Mouse (Mus musculus): ENCODE results near the gene Wdr24. TPM values are rescaled to one million over a fixed set of nuclear protein-coding genes. Genes with fewer than 3 reads are reported as not detected.

Gene Wdr24
- polyA plus RNA-seq, 1 experiment from 2014 or later = 9.6 TPM

DNA sequence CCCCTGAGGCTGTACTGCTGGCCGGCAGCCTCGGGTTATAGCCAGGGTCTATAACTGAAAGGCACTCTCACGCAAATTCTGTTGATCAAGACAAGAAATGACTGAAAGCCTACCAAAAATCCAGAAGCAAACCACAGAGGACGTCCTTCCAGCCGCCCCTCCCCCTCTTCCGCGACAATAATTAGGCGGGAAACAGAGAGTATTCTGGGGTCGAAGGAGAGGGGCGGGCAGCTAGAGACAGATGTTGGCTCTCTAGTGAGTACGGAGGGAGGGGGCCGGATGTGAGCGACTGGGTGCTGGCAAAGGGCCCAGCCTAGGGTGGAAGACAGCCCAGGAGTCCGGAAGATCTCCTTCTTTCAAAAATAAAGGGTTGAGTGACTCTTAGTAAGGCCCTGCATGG, 30.8 kb upstream of the Wdr24 start, which contains the start of gene Fam173a:
Gene Fam173a (minus strand): TSS at position 287 of the 400 bp plus-strand sequence.
- ATAC-seq = peak; percentile 25; the same call in 1 of the 2 replicates
- no peaks in the 10 kb centered on the region for H3K27me3 ChIP-seq (replicated peaks; ENCODE audit: control insufficient read depth, insufficient read depth, low read length)
- peaks cover 16% of the 10 kb centered on the region; the same call in 1 of the 2 replicates for H3K36me3 ChIP-seq (ENCODE audit: control insufficient read depth, insufficient read depth)
- no peaks in the 10 kb centered on the region for H3K9me3 ChIP-seq (ENCODE audit: control insufficient read depth)
- WGBS = 0% methylated on average over 14 of the region's 14 CpGs
- H3K27ac ChIP-seq (ENCODE audit: low read depth, low read length) = peak within 1 kb of the TSS; percentile 99
- no peak for TF ChIP-seq CTCF (IDR thresholded peaks at IDR 0.05; ENCODE audit: low read depth)
- peak within 1 kb of the TSS; percentile 76 for H3K9ac ChIP-seq (ENCODE audit: low read depth, low read length)
- H3K4me2 ChIP-seq (replicated peaks; ENCODE audit: low read depth) = peak within 1 kb of the TSS; percentile 85
- H3K4me3 ChIP-seq (ENCODE audit: low read depth, low read length) = peak within 1 kb of the TSS; percentile 83
- H3K4me1 ChIP-seq (replicated peaks; ENCODE audit: control insufficient read depth, insufficient read depth, low read length) = peaks cover 22% of the 10 kb centered on the region; the same call in 1 of the 2 replicates

- Histone ChIP-seq H3K27ac (ENCODE audit: low read depth, low read length) (no peak overlapping the region), H3K36me3 (ENCODE audit: control insufficient read depth, insufficient read depth) (peaks cover 7% of the 10 kb centered on the region; the same call in 1 of the 2 replicates), H3K4me1 (replicated peaks; ENCODE audit: control insufficient read depth, insufficient read depth, low read length) (peaks cover 22% of the 10 kb centered on the region; the same call in 1 of the 2 replicates), H3K27me3 (replicated peaks; ENCODE audit: control insufficient read depth, insufficient read depth, low read length) (no peaks in the 10 kb centered on the region), H3K9me3 (ENCODE audit: control insufficient read depth) (no peaks in the 10 kb centered on the region), H3K4me3 (ENCODE audit: low read depth, low read length) (no peak overlapping the region), H3K4me2 (replicated peaks; ENCODE audit: low read depth) (no peak overlapping the region), H3K9ac (ENCODE audit: low read depth, low read length) (no peak overlapping the region)
- no peak for TF ChIP-seq CTCF (IDR thresholded peaks at IDR 0.05; ENCODE audit: low read depth)
- ATAC-seq = no peak
- WGBS = 74% methylated on average over 13 of the region's 13 CpGs
Measured at GRCm38 (mm10) chr17:25794197-25794596, 29.2 kb upstream of the Wdr24 start.

GRCm38 (mm10) chr17:25794998-25795397, 28.4 kb upstream of the Wdr24 start:
- Histone ChIP-seq H3K27ac (ENCODE audit: low read depth, low read length) (no peak overlapping the region; the same call in 1 of the 2 replicates), H3K4me1 (replicated peaks; ENCODE audit: control insufficient read depth, insufficient read depth, low read length) (peaks cover 22% of the 10 kb centered on the region; the same call in 1 of the 2 replicates), H3K9ac (ENCODE audit: low read depth, low read length) (no peak overlapping the region), H3K4me3 (ENCODE audit: low read depth, low read length) (no peak overlapping the region), H3K36me3 (ENCODE audit: control insufficient read depth, insufficient read depth) (0 out of 2 replicates have a peak, but pooled peaks cover under 1% of the 10 kb centered on the region), H3K9me3 (ENCODE audit: control insufficient read depth) (no peaks in the 10 kb centered on the region), H3K4me2 (replicated peaks; ENCODE audit: low read depth) (no peak overlapping the region), H3K27me3 (replicated peaks; ENCODE audit: control insufficient read depth, insufficient read depth, low read length) (no peaks in the 10 kb centered on the region)
- TF ChIP-seq CTCF (IDR thresholded peaks at IDR 0.05; ENCODE audit: low read depth) = no peak
- 91% methylated on average over 17 of the region's 17 CpGs for WGBS
- ATAC-seq = no peak

GRCm38 (mm10) chr17:25795609-25796092, 27.8 kb upstream of the Wdr24 start, which contains the start of gene AC134908.4:
TSS of gene AC134908.4 (minus strand) at chr17:25795659.
- no peak within 1 kb of the TSS; the same call in 1 of the 2 replicates for H3K27ac ChIP-seq (ENCODE audit: low read depth, low read length)
- no peaks in the 10 kb centered on the region for H3K9me3 ChIP-seq (ENCODE audit: control insufficient read depth)
- H3K4me1 ChIP-seq (replicated peaks; ENCODE audit: control insufficient read depth, insufficient read depth, low read length) = peaks cover 22% of the 10 kb centered on the region; the same call in 1 of the 2 replicates
- WGBS = 48% methylated on average over 6 of the region's 6 CpGs
- peak within 1 kb of the TSS; percentile 81 for H3K4me3 ChIP-seq (ENCODE audit: low read depth, low read length)
- no peak for ATAC-seq
- no peak for TF ChIP-seq CTCF (IDR thresholded peaks at IDR 0.05; ENCODE audit: low read depth)
- H3K9ac ChIP-seq (ENCODE audit: low read depth, low read length) = peak within 1 kb of the TSS; percentile 40; the same call in 1 of the 2 replicates
- no peaks in the 10 kb centered on the region for H3K36me3 ChIP-seq (ENCODE audit: control insufficient read depth, insufficient read depth)
- H3K27me3 ChIP-seq (replicated peaks; ENCODE audit: control insufficient read depth, insufficient read depth, low read length) = no peaks in the 10 kb centered on the region
- peak within 1 kb of the TSS; percentile 93 for H3K4me2 ChIP-seq (replicated peaks; ENCODE audit: low read depth)

DNA sequence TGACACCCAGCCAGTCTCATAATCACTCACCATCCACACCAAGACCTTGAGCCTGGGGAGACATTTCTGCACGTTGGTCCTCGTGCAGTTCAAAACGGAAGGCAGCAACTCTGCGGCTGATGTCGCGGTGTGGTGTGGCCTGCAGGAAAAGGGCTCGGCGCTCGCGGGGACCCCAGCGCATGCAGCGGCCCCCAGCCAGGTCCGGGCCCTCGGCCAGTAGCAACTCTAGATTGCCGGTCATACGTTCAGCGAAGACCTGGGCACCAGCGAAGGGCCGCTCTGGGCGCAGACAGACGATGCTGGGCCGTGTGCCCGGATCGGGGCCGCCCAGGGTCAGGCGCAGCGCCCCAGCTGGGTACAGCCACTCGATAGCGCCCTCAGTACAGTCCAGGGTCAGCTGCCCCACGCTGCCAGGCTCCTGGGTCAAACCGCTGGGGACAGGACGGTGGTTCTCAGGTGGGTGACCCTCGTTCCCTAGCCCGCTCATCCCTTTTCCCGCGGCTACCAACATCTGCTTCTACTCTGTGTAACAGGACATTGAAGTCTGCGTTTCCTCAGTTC, 27.1 kb upstream of the Wdr24 start:
- Histone ChIP-seq H3K4me3 (ENCODE audit: low read depth, low read length) (peak overlapping the region; percentile 81), H3K9me3 (ENCODE audit: control insufficient read depth) (no peaks in the 10 kb centered on the region), H3K36me3 (ENCODE audit: control insufficient read depth, insufficient read depth) (no peaks in the 10 kb centered on the region), H3K4me1 (replicated peaks; ENCODE audit: control insufficient read depth, insufficient read depth, low read length) (peaks cover 21% of the 10 kb centered on the region; the same call in 1 of the 2 replicates), H3K27ac (ENCODE audit: low read depth, low read length) (no peak overlapping the region), H3K4me2 (replicated peaks; ENCODE audit: low read depth) (peak overlapping the region; percentile 93), H3K27me3 (replicated peaks; ENCODE audit: control insufficient read depth, insufficient read depth, low read length) (no peaks in the 10 kb centered on the region), H3K9ac (ENCODE audit: low read depth, low read length) (peak overlapping the region; percentile 40; the same call in 1 of the 2 replicates)
- 6% methylated on average over 37 of the region's 37 CpGs for WGBS
- no peak for ATAC-seq
- TF ChIP-seq CTCF (IDR thresholded peaks at IDR 0.05; ENCODE audit: low read depth) = no peak; the same call in 1 of the 2 replicates

DNA sequence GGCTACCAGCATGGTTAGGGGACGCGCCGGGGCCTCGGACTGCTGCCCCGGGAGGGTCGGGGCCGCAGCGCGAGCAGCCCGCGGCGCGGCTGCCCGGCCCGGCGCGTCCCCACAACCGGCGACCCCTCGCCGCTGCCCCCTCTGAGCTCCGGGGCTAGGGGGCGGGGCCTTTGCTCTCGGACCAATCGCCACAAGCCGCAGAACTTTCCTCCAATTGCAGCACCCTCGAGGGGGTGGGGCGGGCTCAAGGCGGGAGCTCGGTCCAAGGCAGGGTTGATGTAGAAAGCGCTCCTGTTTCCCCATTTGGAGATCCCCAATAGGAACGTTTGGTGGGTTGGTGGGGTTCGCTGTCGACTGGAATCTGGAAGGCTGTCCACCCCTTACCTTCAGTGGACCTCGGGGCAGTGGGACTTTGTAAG, 26.5 kb upstream of the Wdr24 start, which contains the start of gene Metrn:
Gene Metrn (minus strand): TSS at position 186 of the 419 bp plus-strand sequence.
- peak within 1 kb of the TSS; percentile 40; the same call in 1 of the 2 replicates for H3K9ac ChIP-seq (ENCODE audit: low read depth, low read length)
- peak; percentile 56 for ATAC-seq
- H3K4me2 ChIP-seq (replicated peaks; ENCODE audit: low read depth) = peak within 1 kb of the TSS; percentile 93
- 1% methylated on average over 34 of the region's 35 CpGs for WGBS
- peaks cover 18% of the 10 kb centered on the region; the same call in 1 of the 2 replicates for H3K4me1 ChIP-seq (replicated peaks; ENCODE audit: control insufficient read depth, insufficient read depth, low read length)
- H3K27ac ChIP-seq (ENCODE audit: low read depth, low read length) = no peak within 1 kb of the TSS
- no peak for TF ChIP-seq CTCF (IDR thresholded peaks at IDR 0.05; ENCODE audit: low read depth)
- H3K4me3 ChIP-seq (ENCODE audit: low read depth, low read length) = peak within 1 kb of the TSS; percentile 81
- H3K27me3 ChIP-seq (replicated peaks; ENCODE audit: control insufficient read depth, insufficient read depth, low read length) = no peaks in the 10 kb centered on the region; the same call in 1 of the 2 replicates
- no peaks in the 10 kb centered on the region for H3K36me3 ChIP-seq (ENCODE audit: control insufficient read depth, insufficient read depth)
- H3K9me3 ChIP-seq (ENCODE audit: control insufficient read depth) = no peaks in the 10 kb centered on the region
